Mouse (Mus musculus) heart, adult 2 months (tissue): ENCODE data around the gene Ranbp1.

Source experiments
- CTCF ChIP-seq: fragments of 200-600 bp; IDR thresholded peaks from 2 replicates; pipeline ENCODE4 v1.8.1; 2022; ENCODE audit warnings: antibody characterized with exemption, mild to moderate bottlenecking, moderate library complexity
- EP300 ChIP-seq: fragments of 200-500 bp; IDR thresholded peaks from 2 replicates; pipeline ENCODE4 v1.6.1; 2011; ENCODE audit warnings: low read depth, low read length, control low read depth; ENCODE audit not compliant: insufficient read depth

DNA sequence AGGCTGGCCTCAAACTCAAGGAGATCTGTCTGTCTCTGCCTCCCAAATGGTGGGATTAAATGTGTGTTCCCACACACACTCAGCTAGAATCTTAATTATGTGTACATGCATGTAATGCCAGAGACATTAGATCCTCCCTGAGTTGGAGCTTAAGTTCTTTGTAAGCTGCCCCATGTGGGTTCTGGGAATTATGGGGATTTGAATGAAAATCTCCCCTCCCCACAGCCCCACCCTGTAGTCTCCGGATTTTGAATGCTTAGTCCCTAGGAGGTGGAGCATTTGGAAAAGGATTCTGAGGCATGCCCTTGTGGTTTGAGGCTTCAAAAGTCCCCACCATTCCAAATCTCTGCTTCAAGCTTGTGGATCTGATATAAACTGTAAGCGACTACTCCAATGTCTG is 26.6 kb upstream of the Ranbp1 start:
- no peak for TF ChIP-seq CTCF
- no peak for TF ChIP-seq EP300
